Mouse (Mus musculus) ES-CJ7 (cell line): Measurements from ENCODE around the gene Sdk1.

Source experiments
- DNase-seq: peaks from one replicate; pipeline ENCODE4 v3.0.0; 2011; ENCODE audit warnings: low read depth, low spot score

The Sdk1 gene

DNA sequence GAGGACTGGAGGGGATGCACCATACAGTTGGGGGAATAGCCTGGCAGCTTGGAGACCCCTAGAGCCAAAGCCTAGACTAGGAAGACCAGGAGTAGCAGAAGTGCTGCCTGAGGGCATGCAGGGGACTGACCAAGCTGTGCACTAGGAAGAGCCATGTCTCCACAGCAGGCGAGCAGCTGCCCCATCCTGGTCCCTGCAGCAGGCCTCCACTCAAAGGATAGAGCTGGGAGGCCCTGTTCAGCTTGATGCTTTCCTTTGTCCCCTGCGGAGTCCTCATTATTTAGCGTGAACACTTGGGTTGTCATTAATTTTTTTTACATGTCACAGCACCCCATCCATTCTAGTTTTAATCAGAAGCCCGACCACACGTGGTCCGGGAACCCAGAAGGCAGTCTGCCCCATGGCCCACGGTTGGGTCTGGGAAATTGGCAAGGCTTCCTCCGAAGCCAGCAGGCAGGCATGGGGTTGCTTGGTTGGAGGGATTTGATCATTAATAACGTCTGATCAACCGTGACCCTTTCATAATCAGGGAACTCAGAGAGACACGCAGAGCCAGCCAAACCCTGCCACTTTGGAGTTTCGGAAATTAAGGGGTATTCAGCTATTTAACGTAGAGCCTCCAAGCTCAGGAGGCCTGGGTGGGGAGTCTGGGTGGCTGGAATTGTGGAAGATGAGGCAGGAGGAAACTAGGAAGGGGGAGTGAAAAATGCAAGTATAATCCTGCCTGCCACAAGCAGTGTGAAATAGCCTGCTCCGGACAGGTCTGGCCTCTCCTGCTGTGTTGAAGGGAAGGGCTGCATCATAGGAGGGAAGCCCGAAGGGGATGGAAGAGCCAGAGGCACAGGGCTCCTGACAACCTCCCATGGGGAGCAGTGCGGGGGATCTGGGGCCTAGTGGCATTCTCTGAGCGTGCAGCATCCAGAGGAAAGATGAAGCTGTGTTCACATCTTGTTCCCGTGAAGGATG is 872.2 kb downstream of the Sdk1 start:
- no peak for DNase-seq

GRCm38 (mm10) chr5:142127779-142128178 is 886.5 kb downstream of the Sdk1 start:
- DNase-seq, result no peak

GRCm38 (mm10) chr5:142128181-142128611 is 886.9 kb downstream of the Sdk1 start:
- DNase-seq, result no peak

DNA sequence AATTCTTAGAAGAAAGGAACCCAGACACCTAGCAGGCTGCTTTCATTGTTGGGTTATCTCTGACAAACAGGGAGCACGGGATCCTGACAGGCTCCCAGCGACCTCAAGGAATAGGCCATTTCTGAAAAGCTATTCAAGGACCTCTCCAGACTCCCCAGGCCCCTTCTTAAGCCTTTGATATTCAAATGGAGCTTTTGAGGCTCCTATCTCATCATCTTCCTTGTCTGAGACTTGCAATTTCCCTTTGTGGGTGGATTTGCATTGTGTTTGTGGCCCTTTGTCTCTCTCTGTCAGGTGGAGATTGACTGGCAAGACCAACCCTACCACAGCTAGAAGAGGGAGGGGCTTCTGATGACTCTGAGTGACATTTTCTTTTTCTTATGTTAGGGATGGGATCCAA is 888.7 kb downstream of the Sdk1 start:
- peak; percentile 98 for DNase-seq

DNA sequence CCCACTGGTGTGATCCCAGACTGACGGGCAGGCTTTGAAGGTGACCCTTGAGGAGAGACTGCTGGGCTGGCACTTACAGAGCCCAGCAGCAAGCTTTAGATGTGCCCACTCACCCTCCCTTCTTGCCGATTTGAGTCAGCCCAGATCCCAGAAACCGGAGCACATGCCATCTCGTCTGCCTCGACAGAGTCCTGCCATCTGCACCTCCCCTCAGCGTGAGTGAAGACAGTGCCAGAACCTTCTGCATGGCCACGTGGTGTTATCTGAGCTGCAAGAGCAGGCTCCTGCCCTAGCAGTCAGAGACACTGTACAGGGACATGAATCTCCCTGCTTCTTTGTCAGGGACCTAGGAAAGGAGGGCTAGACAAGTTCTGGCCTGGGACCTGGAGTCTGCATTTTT is 898.7 kb downstream of the Sdk1 start:
- DNase-seq, result no peak

DNA sequence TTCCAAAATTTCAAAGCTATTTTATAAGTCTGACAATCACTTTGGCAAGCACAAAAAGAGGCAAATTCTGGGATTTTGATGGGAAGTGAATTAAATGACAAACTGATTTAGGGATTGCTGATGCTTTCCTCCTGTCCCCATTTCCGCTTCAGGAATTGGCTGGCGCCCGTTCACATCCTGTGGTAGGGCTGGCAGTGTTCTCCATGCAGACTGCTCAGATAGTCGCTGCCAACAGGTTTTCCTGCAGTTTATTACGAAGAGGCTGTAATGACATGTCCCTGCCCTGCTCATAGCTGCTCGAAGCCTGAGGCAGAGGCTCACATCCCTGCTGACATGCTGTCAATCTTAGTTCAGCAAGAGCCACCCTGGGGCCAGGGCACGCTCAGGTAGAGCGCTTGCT is 908.3 kb downstream of the Sdk1 start:
- no peak for DNase-seq

DNA sequence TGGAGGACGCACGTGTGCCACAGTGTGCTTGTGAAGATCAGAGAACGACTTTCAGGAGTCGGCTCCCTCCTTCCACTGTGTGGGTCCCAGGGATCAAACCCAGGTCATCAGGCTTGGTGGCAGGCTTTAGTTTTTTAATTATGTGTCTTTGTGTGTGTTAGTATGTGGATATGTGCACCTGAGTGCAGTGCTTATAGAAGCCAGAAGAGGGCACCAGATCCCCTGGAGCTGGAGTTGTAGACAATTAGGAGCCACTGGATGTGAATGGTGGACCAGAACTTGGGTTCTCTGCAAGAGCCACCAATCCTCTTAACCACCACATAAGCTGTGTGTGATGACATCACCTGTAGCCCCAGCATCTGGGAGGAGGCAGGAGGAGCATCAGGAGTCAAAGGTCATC is 909.5 kb downstream of the Sdk1 start:
- DNase-seq, result peak; percentile 28

DNA sequence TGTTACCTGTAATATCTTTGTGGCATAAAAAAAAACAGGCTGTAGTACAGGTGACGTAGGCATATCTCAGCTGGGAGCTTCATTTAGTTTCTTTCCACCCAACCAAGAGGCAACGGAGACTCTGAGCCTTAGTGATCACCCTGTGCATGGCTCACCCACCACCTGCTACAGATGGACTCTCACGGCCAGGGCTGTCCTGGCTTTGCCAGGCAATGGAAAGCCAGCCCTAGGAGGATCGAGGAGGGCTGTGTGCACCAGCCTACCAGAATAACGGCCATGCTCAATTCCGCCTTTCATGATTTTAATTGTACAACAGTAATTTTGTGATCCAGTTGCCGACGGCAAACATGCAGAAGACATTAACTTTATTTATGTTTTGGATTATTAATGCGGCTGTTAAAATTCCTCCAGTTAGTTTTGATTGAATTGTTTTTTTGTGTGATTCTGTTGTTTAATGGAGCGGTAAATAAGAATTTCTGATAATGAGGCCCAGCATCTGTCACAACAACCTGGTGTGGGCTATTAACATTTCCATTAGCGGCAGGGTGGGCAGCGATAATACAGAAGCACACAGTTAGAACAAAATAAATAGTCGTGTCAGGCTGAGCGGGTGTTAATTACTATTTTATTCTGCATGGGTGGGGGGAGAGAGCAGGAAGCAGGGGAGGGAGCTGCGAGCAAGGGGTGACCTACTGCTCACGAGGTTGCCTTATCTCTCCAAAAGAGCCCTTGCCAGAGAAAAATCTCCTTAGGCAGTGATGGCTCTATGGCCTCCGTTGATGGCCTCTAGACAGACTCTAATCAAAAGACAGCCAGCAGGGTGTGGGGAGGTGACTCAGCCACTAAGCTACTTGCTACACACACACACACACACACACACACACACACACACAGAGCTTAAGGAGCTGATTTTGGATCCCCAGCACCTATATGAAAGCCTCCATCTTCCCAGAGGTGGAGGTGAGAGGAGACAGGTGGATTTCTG is 915.9 kb downstream of the Sdk1 start:
- DNase-seq, result no peak

DNA sequence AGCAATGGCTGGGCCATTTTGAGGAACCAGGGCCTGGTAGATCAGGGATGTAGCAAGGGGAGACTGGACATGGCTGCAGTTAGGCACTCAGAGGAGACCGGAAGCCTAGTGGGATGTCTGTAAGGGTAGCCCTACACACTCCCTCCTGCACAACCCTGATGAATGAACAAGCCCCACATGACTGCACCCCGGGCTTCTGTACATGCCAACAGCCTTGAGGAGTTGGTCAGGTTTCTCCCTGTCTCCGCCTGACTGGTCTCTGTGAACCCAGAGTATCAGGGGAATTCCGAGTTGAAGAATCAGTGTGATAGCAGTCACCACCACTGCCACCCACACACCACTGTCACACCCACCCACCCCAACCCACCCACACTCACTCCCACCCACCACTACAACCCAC is 922.2 kb downstream of the Sdk1 start:
- DNase-seq, result no peak

- no peak for DNase-seq
Observed at GRCm38 (mm10) chr5:142173636-142174035, 932.3 kb downstream of the Sdk1 start.

DNA sequence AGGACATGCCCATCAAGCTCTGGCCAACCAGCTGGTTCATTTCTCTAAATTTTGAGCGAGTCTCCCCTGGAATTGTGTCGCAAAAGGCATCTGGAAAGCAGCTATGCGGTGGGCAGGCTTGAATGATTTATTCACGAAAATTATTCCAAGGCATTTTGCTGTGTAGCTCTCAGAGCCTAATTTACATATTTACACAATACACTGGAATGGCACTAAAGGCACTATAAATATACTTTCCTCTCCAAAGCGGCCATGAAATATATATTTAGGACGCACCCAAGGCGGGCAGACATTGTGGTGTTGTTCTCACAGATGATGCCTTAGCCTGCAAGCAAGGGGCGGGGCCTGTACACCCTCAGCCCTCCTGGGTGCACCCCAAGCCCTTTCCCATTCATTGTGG is 936.9 kb downstream of the Sdk1 start:
- no peak for DNase-seq

DNA sequence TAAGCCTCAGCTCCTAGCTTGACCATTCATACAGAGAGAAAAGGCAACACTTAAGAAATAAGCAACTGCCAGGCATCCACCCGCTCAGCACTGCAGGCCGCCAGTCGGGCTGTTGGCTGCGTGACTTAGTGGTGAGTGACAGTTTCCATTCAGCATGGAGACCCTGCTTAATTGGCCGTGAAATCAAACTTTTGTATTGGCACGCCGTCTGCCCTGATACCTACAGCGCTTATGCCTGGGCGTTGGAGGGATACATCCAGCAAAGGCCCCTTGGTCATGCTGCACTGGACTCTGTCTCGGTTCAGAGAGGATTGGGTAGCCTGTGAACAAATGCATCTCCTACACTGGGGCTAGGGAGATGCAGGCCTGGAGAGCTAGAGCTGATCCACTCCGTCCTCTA is 938.0 kb downstream of the Sdk1 start:
- no peak for DNase-seq

GRCm38 (mm10) chr5:142181862-142182261 is 940.6 kb downstream of the Sdk1 start:
- no peak for DNase-seq

GRCm38 (mm10) chr5:142188765-142189164 is 947.5 kb downstream of the Sdk1 start:
- DNase-seq, result peak; percentile 9

DNA sequence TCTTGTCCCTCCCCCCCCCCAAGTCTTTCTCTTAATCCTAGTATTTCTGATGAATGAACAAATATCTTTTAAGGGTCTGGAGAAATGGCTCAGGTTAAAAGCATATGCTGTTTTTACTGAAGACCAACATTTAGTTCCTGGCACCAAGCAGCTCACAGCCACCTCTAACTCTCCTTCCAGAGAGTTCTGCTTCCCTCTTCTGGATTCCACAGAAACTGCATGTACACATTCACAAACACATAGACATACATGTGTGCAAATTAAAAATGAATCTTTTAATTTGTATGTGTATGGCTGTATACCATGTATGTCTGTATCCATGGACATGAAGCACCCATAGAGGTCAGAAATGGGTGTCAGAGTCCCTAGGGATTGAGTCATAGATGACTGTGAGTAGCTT is 968.6 kb downstream of the Sdk1 start:
- no peak for DNase-seq

DNA sequence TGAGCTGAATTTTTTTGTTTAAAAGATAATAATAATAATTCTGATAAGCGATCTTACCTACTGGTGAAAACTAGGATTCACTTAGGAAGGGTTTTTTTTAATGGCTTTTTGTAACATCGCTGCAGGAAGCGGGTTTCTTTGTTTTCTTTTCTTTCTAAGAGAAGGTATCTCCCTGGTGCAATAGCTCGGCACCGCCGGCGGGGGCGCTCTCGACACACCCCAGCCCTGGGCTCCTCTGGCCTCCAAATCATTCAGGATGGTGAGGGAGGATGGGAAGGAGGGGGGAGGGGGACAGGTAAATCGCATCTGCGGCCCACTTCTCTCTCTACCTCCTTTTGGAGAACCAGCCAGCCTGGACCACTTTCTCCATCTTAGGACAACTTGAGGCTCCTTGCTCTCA is 971.0 kb downstream of the Sdk1 start:
- DNase-seq, result peak; percentile 42

DNA sequence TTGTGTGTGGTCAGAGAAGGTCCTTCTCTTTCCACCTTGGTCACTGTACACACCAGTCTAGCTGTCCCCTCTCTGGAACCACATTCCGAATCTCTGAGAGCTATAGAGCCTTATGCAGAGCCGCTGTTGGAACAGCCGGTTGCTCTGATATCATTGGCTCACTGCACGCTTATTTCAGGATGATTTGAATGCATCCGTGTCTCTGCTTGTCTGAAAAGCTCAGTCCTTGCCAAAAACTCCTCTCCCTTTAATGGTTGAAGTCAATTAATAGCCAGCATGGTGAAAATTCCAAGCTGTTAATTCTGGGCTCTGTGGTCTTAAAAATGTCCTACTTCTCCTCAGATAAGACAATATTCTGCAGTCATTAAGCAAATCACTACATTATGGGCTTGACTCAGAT is 974.7 kb downstream of the Sdk1 start:
- no peak for DNase-seq

DNA sequence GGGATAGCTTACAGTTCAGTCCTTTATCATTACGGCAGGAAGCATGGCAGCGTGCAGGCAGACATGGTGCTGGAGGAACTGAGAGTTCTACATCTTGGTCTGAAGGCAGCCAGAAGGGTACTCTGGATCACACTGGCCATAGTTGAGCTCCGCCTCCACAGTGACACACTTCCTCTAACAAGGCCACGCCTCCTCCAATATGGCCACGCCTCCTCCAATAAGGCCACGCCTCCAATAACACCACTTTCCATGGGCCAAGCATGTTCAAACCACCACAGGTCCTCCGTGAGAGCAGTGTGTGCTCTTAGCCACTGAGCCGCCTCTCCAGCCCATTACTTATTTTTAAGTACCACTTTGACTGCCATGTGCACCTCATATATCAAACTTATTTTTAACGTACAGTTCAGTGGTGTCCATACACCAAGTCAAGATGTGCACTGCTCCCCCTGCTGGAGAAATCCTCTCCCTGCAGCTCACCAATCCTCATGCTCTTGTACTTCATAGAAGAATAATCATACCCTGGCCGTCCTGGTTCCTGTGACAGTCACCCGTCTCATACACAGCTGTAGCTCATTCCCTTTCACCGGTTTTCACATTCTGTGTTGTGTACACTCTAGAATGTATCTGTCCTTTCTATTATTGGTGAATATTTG is 979.7 kb downstream of the Sdk1 start:
- peak; percentile 62 for DNase-seq

- no peak for DNase-seq
Observed at GRCm38 (mm10) chr5:142228957-142229810, 987.9 kb downstream of the Sdk1 start.

- DNase-seq, result no peak
Observed at GRCm38 (mm10) chr5:142229811-142230205, 988.5 kb downstream of the Sdk1 start.

DNA sequence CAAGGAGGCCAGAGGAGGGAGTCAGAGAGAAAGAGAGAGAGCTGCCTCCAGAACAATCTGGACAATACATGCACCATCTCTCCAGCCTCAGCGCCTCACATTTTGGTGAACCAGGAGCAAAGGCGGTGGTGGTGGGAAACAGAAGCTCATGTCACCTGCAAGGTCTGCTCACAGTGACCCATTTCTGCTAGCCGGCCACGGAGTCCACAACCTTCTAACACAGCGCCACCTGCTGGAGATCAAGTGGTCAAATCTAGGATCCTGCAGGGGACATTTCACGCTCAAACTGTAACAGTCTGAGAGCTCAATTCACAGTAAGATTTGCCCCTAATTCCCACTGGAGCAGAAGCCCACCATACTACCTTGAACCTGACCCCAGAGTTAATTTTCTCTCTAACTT is 999.0 kb downstream of the Sdk1 start:
- DNase-seq, result peak; percentile 35
